Mouse (Mus musculus) intestine, embryonic 16.5 days (tissue): Measurements from ENCODE around the gene Tmeff2. TPM values are rescaled to one million over a fixed set of nuclear protein-coding genes. Genes with fewer than 3 reads are reported as not detected.

Experiments used
- ATAC-seq: fragments of 200-750 bp; cut with Nextera tagmentation; 2 replicates; pipeline ENCODE4 v1.8.0; 2017; ENCODE audit warnings: moderate TSS enrichment, moderate library complexity
- H3K27ac ChIP-seq: fragments of 300-500 bp; sonication (generic); 2 replicates; pipeline ENCODE4 v1.5.1; 2014; ENCODE audit warnings: mild to moderate bottlenecking, low read length
- H3K27me3 ChIP-seq: fragments of 300-500 bp; sonication (generic); replicated peaks from 2 replicates; pipeline ENCODE4 v1.6.1; 2014; ENCODE audit warnings: low read length, control low read depth, mixed read lengths; ENCODE audit not compliant: control insufficient read depth, insufficient read depth
- H3K36me3 ChIP-seq: fragments of 300-500 bp; sonication (generic); 2 replicates; pipeline ENCODE4 v1.6.1; 2014; ENCODE audit warnings: low read length, control low read depth; ENCODE audit not compliant: control insufficient read depth, insufficient read depth
- H3K4me1 ChIP-seq: fragments of 300-500 bp; sonication (generic); 2 replicates; pipeline ENCODE4 v1.6.1; 2014; ENCODE audit warnings: low read length, control low read depth, mixed read lengths; ENCODE audit not compliant: control insufficient read depth, insufficient read depth
- H3K4me2 ChIP-seq: fragments of 300-500 bp; sonication (generic); 2 replicates; pipeline ENCODE4 v1.6.1; 2014; ENCODE audit warnings: low read depth, low read length, control low read depth
- H3K4me3 ChIP-seq: fragments of 300-500 bp; sonication (generic); 2 replicates; pipeline ENCODE4 v1.5.1; 2014; ENCODE audit warnings: mild to moderate bottlenecking, low read length
- H3K9ac ChIP-seq: fragments of 300-500 bp; sonication (generic); 2 replicates; pipeline ENCODE4 v1.6.1; 2014; ENCODE audit warnings: low read depth, low read length
- H3K9me3 ChIP-seq: fragments of 300-500 bp; sonication (generic); 2 replicates; pipeline ENCODE4 v1.6.1; 2016; ENCODE audit warnings: low read length, control low read depth; ENCODE audit not compliant: control insufficient read depth
- WGBS: fragments of 180-500 bp; shearing (Covaris S2); extraction: QIAGEN DNeasy Blood & Tissue Kit; methylation state at CpG from one replicate; pipeline ENCODE4 v1.1.7; 2014; 5-methylcytosine and 5-hydroxymethylcytosine counted together
- polyA plus RNA-seq: library from polyadenylated mRNA; unstranded; fragments of >200 nt; fragmentation: Nextera tagmentation; extraction: Ambion mirVana; gene quantifications from 2 replicates; pipeline ENCODE4 v1.2.1, GENCODE M21; 2015

Tmeff2 gene
- polyA plus RNA-seq, 1 experiment from 2014 or later = 10.7 TPM

DNA sequence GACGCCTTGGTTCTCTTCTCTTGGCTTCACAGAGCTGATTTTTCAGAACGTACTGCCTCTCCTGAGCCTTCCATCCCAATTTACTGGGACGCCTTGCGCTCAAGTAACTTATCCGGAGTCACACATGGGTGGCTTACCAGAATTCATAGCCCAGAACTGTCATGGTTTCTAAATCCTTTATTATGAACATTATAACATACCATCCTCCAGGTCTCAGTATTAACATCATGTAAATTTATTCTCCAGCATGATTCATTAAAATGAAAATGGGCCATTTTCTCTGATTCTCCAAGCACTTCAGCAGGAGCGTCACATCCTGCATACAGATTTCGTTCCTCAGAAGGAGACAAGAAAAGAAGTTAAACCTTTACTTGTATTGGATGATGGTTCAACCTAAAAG is 144.4 kb downstream of the Tmeff2 start:
- Histone ChIP-seq H3K4me2 (no peak overlapping the region), H3K36me3 (no peaks in the 10 kb centered on the region), H3K9me3 (no peaks in the 10 kb centered on the region), H3K27ac (no peak overlapping the region), H3K4me3 (no peak overlapping the region), H3K27me3 (no peaks in the 10 kb centered on the region), H3K9ac (no peak overlapping the region), H3K4me1 (no peaks in the 10 kb centered on the region)
- WGBS = 92% methylated on average over 7 of the region's 7 CpGs
- no peak for ATAC-seq

DNA sequence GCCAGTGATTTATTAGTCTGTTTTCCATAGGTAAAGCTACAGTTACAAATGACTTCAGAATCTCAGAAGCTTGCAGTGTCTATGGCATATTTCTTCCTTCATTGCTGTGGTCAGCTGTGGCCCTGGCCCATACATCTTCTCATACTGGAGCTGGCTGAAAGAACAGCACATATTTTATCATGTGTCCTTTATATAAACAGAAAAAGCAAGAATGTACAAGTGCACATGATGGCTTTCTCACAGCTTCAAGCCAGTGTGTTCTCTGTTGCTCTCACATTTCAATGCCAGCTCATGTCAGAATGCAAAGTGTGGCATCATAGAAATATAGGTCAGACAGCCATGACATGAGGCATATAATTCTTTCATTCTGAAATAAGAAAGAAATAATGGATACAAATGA is 164.1 kb downstream of the Tmeff2 start:
- Histone ChIP-seq H3K4me1 (no peaks in the 10 kb centered on the region), H3K27ac (no peak overlapping the region), H3K4me3 (no peak overlapping the region), H3K4me2 (no peak overlapping the region), H3K27me3 (no peaks in the 10 kb centered on the region), H3K9me3 (no peaks in the 10 kb centered on the region), H3K9ac (no peak overlapping the region), H3K36me3 (no peaks in the 10 kb centered on the region)
- no peak for ATAC-seq

DNA sequence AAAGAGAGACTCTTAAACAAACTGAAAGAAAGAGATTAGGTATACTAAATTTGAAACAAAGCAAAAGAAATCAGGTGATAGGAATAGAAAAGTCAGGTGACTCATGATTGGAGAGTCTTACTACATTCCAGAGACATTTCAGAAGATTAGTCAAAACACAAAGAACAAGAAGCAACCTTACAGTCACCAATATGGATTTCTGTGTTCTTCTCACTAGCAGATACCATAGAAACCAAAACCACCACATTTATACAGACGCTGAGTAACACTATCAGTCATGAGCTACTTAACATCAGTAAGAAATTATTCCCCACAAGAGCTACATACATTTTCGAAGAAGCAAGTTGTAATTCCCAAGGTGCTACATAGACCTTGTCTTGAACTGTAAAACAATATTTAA is 165.2 kb downstream of the Tmeff2 start:
- Histone ChIP-seq H3K36me3 (no peaks in the 10 kb centered on the region), H3K27ac (no peak overlapping the region), H3K4me2 (no peak overlapping the region), H3K9ac (no peak overlapping the region), H3K4me1 (no peaks in the 10 kb centered on the region), H3K4me3 (no peak overlapping the region), H3K27me3 (no peaks in the 10 kb centered on the region), H3K9me3 (no peaks in the 10 kb centered on the region)
- 84% methylated on average over 2 of the region's 2 CpGs for WGBS
- ATAC-seq = no peak

GRCm38 (mm10) chr1:51068814-51069213 is 168.4 kb downstream of the Tmeff2 start:
- 85% methylated on average over 3 of the region's 3 CpGs for WGBS
- H3K4me3 ChIP-seq = no peak overlapping the region
- no peak for ATAC-seq
- no peaks in the 10 kb centered on the region for H3K4me1 ChIP-seq
- no peak overlapping the region for H3K9ac ChIP-seq
- H3K27ac ChIP-seq = no peak overlapping the region
- H3K27me3 ChIP-seq = no peaks in the 10 kb centered on the region
- no peaks in the 10 kb centered on the region for H3K9me3 ChIP-seq
- no peaks in the 10 kb centered on the region for H3K36me3 ChIP-seq
- H3K4me2 ChIP-seq = no peak overlapping the region

DNA sequence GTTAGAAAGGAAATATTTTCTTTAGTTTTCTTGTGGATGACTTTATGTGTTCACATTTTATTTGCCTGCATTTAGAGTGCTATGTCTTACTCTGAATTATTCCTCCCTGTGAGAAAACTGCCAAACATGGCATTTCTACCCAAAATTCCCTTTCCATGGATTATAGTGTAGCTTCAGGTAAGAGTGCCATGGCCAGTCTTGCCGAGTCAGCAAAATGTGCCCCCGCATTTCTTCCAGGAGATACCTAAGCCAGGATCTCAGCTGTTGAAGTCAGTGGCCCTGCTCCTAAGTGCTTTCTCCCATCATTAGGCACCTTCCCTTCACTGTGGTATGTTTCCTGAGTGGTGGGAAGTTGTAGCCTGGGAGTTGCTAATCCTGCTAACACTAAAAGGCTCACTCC is 168.8 kb downstream of the Tmeff2 start:
- no peak overlapping the region for H3K9ac ChIP-seq
- H3K27ac ChIP-seq = no peak overlapping the region
- no peak overlapping the region for H3K4me3 ChIP-seq
- ATAC-seq = no peak
- no peaks in the 10 kb centered on the region for H3K36me3 ChIP-seq
- no peaks in the 10 kb centered on the region for H3K27me3 ChIP-seq
- H3K4me1 ChIP-seq = no peaks in the 10 kb centered on the region
- H3K4me2 ChIP-seq = no peak overlapping the region
- no peaks in the 10 kb centered on the region for H3K9me3 ChIP-seq
- WGBS = 93% methylated on average over 2 of the region's 2 CpGs

DNA sequence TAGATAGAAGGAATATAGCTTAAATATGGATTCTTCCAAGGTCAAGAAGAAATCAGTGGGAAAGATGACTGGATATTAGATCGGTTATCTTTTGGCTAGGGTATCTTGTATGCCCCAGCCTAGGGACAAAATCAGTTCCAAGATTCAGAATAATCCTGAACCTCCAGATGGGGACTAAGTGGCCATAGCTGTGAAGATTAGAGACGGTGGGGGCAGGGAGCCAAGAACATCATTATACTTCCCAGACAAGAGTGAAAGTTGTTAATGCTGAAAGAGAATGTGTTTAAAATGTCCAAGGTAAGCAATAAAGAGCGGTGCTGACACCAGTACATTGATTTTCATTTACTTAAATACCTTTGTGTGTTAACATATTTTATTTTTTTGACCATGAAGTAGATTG is 173.6 kb downstream of the Tmeff2 start:
- no peaks in the 10 kb centered on the region for H3K36me3 ChIP-seq
- H3K27me3 ChIP-seq = no peaks in the 10 kb centered on the region
- no peak overlapping the region for H3K27ac ChIP-seq
- H3K4me2 ChIP-seq = no peak overlapping the region
- no peak for ATAC-seq
- no peak overlapping the region for H3K9ac ChIP-seq
- WGBS = 85% methylated on average over 3 of the region's 3 CpGs
- no peaks in the 10 kb centered on the region for H3K4me1 ChIP-seq
- no peak overlapping the region for H3K4me3 ChIP-seq
- H3K9me3 ChIP-seq = no peaks in the 10 kb centered on the region

DNA sequence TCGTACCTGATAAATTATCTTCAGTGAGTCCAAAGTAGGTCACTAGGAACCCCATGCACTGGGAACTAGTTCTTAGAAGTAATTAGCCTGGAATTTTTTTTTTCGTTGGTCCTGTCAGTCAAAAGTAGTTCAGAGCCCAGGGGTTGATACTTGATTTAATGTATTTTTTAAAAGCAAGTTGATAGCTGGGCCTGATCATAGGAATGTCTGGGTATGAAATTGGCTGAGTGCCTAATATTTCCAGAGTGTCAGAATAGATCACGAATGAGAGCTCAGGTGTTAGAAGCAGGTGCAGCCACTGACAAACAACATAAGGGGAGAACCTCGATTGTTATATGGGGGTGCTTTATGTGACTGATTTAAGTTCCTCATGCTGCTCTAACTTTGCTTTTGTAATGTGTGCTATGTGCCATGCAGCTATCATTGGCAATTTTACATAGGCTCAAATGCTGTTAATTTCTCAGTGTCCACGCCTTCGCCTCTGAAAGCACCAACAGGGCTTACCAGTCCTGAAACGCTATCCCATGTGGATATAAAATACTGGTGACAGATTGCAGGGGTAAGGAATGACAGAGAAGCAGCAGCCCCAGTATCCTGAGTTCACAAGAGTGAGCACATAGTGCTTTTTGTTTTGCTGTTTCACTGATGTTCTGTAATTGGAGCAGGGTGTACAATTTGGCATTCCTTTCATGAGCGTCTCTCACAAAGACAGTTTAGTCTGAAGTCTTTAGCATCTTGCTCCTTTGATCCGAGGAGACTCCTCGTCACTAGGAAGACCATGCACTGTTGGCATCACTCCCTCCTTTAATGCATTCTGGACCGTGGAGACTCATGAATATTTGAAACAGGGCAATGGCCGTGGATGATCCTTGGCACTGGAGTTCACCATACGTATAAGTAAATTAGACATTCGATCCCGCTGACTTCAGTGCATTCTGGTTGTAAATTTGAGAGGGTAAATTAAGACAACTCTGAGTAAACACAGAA is 175.6 kb downstream of the Tmeff2 start:
- H3K4me2 ChIP-seq = no peak overlapping the region
- H3K27me3 ChIP-seq = no peaks in the 10 kb centered on the region
- no peak overlapping the region for H3K4me3 ChIP-seq
- ATAC-seq = no peak
- 69% methylated on average over 15 of the region's 15 CpGs for WGBS
- H3K36me3 ChIP-seq = no peaks in the 10 kb centered on the region
- H3K4me1 ChIP-seq = no peaks in the 10 kb centered on the region
- H3K27ac ChIP-seq = no peak overlapping the region
- H3K9me3 ChIP-seq = no peaks in the 10 kb centered on the region
- no peak overlapping the region for H3K9ac ChIP-seq

DNA sequence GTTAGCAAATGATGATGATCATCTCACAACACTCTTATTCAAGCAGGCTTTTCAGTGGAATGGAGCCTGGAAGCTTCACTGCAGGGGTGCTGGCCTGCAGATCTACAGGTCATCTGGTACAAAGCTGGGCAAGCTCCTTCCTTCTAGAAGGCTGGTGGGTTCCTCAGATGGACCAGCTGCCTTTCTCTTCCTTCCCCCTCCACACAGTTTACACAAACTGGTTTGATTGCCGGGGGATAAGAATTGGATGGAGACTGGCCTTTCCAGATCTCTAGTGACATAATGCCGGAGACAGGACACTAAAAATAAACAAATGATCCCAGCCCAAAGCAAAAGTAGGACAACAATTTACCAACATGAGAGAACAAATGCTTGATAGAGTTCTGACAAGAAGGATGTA is 188.5 kb downstream of the Tmeff2 start:
- no peak overlapping the region for H3K4me3 ChIP-seq
- no peak for ATAC-seq
- 49% methylated on average over 2 of the region's 2 CpGs for WGBS

GRCm38 (mm10) chr1:51089803-51090202 is 189.4 kb downstream of the Tmeff2 start:
- ATAC-seq = no peak
- WGBS = 91% methylated on average over 3 of the region's 3 CpGs

More for the DNA sequence above, 188.5 kb downstream of the Tmeff2 start:
- Histone ChIP-seq H3K4me2 (no peak overlapping the region), H3K9me3 (no peaks in the 10 kb centered on the region), H3K27me3 (no peaks in the 10 kb centered on the region), H3K9ac (no peak overlapping the region), H3K27ac (no peak overlapping the region), H3K36me3 (no peaks in the 10 kb centered on the region), H3K4me1 (no peaks in the 10 kb centered on the region)

More at GRCm38 (mm10) chr1:51089803-51090202, 189.4 kb downstream of the Tmeff2 start:
- Histone ChIP-seq H3K4me3 (no peak overlapping the region), H3K9me3 (no peaks in the 10 kb centered on the region), H3K27me3 (no peaks in the 10 kb centered on the region), H3K4me1 (no peaks in the 10 kb centered on the region), H3K4me2 (no peak overlapping the region), H3K9ac (no peak overlapping the region), H3K36me3 (no peaks in the 10 kb centered on the region), H3K27ac (no peak overlapping the region)
